Mouse (Mus musculus) erythroblast, embryonic 14.5 days (primary cell): Measurements from ENCODE around the gene Asb10. TPM values are rescaled to one million over a fixed set of nuclear protein-coding genes. Genes with fewer than 3 reads are reported as not detected.

ENCODE experiments used
- H3K27me3 ChIP-seq: 2 replicates; pipeline ENCODE4 v1.6.1; 2012; ENCODE audit warnings: inconsistent platforms; ENCODE audit not compliant: control insufficient read depth
- H3K36me3 ChIP-seq: 2 replicates; pipeline ENCODE4 v1.6.1; 2012; ENCODE audit warnings: mild to moderate bottlenecking, inconsistent platforms; ENCODE audit not compliant: control insufficient read depth
- H3K4me1 ChIP-seq: 2 replicates; pipeline ENCODE4 v1.6.1; 2012; ENCODE audit warnings: inconsistent platforms; ENCODE audit not compliant: control insufficient read depth
- H3K4me3 ChIP-seq: replicated peaks from 2 replicates; pipeline ENCODE3; 2012; ENCODE audit warnings: moderate library complexity, mild to moderate bottlenecking, inconsistent platforms
- H3K9me3 ChIP-seq: 2 replicates; pipeline ENCODE4 v1.6.1; 2012; ENCODE audit warnings: low read length, inconsistent platforms, mixed read lengths; ENCODE audit not compliant: control insufficient read depth
- GATA1 ChIP-seq: IDR thresholded peaks from 2 replicates; pipeline ENCODE4 v1.6.1; 2012; ENCODE audit warnings: low read length, inconsistent platforms, mixed read lengths
- TAL1 ChIP-seq: IDR thresholded peaks from 3 replicates; pipeline ENCODE4 v1.6.1; 2012; ENCODE audit warnings: low read length, inconsistent platforms, mixed read lengths
- polyA plus RNA-seq: library from polyadenylated mRNA; stranded (reverse); fragments of >175 nt; gene quantifications from 2 replicates; pipeline ENCODE4 v1.2.3, GENCODE M21; 2012

The Asb10 gene
- polyA plus RNA-seq, 1 experiment, result not detected

DNA sequence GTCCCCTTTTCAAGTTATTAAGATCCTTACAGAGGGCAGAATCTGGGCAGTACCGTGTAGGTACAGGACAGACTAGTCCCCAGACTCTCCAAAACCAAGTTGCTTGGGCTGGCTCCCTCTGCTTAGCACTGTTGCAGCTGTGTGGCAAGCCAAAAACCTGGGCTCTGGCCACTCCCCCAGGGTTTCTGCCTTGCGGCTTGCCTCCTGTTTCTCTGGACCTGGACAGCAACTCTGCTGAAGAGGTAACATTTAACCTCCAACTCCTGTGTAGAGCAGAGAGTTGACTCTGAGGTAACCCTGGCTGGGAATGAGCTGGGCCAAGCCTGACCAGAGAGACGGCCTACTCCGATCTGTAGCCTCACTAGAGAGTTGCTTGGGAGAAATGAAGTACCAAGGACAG, 38.0 kb downstream of the Asb10 start:
- H3K27me3 ChIP-seq, result peaks cover 18% of the 10 kb centered on the region
- H3K36me3 ChIP-seq, result peaks cover 45% of the 10 kb centered on the region
- no peaks in the 10 kb centered on the region; the same call in 1 of the 2 replicates for H3K4me1 ChIP-seq
- H3K9me3 ChIP-seq, result no peaks in the 10 kb centered on the region
- no peak overlapping the region for H3K4me3 ChIP-seq
- TF ChIP-seq TAL1 (no peak), GATA1 (no peak)

DNA sequence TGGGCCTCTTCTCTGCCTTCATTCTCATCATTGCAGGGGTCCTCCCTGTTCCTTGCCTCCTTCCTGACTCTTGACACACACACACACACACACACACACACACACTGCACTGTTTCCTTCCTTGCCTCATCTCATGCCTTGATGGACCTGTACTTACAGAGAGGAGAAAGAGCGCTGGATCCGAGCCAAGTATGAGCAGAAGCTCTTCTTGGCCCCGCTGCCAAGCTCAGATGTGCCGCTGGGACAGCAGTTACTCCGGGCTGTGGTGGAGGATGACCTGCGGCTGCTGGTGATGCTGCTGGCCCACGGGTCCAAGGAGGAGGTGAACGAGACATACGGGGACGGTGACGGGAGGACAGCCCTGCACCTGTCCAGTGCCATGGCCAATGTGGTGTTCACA, 39.9 kb downstream of the Asb10 start:
- Histone ChIP-seq H3K27me3 (peaks cover 18% of the 10 kb centered on the region), H3K36me3 (peaks cover 64% of the 10 kb centered on the region), H3K9me3 (no peaks in the 10 kb centered on the region), H3K4me3 (no peak overlapping the region), H3K4me1 (no peaks in the 10 kb centered on the region; the same call in 1 of the 2 replicates)
- TF ChIP-seq GATA1 (no peak), TAL1 (no peak)

DNA sequence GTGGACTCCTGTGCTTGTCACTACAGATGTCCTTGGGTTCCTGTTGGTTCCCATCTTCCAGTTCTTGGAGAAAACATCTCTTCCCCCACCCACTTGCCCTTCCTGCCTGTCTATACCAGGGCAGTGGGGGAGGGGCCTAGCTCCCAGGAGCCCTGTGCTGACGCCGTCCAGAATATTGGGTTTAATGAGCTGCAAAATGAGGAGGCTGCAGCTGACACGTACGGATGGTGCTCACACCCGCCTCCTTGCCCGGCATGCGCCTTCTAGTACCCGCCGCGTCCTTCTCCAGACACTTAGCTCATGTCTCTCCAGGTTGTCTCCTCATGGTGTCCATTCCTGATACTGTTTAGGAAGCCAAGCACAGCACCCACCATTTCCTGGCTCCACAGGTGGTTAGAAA, 41.7 kb downstream of the Asb10 start:
- Histone ChIP-seq H3K4me3 (no peak overlapping the region), H3K36me3 (peaks cover 81% of the 10 kb centered on the region), H3K27me3 (peaks cover 3% of the 10 kb centered on the region), H3K4me1 (no peaks in the 10 kb centered on the region), H3K9me3 (no peaks in the 10 kb centered on the region)
- TF ChIP-seq TAL1 (no peak), GATA1 (no peak)

DNA sequence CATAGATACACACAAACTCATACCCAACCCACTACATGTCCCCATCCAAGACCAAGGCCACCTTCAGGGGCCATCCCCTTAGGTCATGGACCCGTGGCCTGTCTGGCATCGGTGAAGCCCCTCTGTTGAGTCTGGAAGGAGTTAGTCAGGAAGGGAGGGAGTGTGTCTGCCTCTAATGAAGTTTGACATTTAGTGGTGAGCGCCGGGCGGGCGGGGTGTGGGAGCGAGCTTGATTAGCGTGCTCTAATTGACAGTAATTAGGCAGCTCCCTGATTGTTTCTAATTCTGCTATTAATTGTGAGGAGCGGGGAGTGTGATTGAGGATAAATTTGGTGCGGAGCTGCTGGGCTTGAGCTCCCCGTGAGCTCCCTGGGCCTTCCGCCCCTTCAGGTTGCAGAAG, 43.3 kb downstream of the Asb10 start:
- no peak overlapping the region for H3K4me3 ChIP-seq
- no peaks in the 10 kb centered on the region for H3K27me3 ChIP-seq
- no peaks in the 10 kb centered on the region for H3K9me3 ChIP-seq
- H3K36me3 ChIP-seq, result peaks cover 96% of the 10 kb centered on the region
- H3K4me1 ChIP-seq, result no peaks in the 10 kb centered on the region
- TF ChIP-seq TAL1, result no peak
- TF ChIP-seq GATA1, result no peak

DNA sequence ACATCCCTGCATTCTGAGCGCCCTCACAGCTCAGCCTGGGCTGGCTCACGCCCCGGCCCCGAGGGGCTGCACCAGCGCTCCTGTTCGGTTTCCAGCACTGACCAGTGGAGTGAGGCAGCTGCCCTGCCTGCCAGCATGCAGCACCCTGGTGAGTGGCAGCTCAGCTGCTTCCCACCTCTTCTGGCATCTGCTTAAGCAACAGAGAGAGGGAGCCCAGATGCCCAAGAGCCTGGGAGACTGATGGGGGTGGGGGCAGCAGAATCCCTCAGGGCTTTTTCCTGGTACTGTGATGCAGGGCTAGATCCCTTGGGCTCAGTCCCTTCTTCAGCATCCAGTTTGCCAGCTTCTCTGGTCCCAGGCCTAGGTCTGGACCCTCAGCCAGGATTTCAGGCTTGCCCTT, 44.0 kb downstream of the Asb10 start:
- Histone ChIP-seq H3K36me3 (peaks cover 99% of the 10 kb centered on the region), H3K27me3 (no peaks in the 10 kb centered on the region), H3K4me3 (no peak overlapping the region), H3K4me1 (no peaks in the 10 kb centered on the region), H3K9me3 (no peaks in the 10 kb centered on the region)
- no peak for TF ChIP-seq GATA1
- TF ChIP-seq TAL1, result no peak

DNA sequence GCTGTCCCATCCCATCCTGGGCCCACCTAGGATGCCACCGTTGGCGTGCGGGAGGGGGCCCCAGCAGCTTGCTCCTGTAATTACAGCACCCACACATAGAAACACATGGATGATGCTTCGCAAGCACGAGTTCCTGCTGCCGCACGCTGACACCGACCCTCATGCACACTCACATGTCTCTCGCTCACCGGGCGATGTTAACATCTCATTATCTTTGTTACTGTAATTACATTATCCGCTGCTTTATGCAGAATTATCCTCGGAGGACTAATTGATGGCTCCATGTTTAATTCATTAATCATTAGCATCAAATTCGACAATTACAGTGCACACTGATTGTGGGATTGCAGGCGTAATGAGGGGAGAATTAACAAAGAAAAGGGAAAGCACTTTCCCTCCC, 45.8 kb downstream of the Asb10 start:
- Histone ChIP-seq H3K4me1 (no peaks in the 10 kb centered on the region), H3K36me3 (peaks cover 98% of the 10 kb centered on the region), H3K4me3 (no peak overlapping the region), H3K27me3 (no peaks in the 10 kb centered on the region), H3K9me3 (no peaks in the 10 kb centered on the region)
- no peak for TF ChIP-seq TAL1
- no peak for TF ChIP-seq GATA1

DNA sequence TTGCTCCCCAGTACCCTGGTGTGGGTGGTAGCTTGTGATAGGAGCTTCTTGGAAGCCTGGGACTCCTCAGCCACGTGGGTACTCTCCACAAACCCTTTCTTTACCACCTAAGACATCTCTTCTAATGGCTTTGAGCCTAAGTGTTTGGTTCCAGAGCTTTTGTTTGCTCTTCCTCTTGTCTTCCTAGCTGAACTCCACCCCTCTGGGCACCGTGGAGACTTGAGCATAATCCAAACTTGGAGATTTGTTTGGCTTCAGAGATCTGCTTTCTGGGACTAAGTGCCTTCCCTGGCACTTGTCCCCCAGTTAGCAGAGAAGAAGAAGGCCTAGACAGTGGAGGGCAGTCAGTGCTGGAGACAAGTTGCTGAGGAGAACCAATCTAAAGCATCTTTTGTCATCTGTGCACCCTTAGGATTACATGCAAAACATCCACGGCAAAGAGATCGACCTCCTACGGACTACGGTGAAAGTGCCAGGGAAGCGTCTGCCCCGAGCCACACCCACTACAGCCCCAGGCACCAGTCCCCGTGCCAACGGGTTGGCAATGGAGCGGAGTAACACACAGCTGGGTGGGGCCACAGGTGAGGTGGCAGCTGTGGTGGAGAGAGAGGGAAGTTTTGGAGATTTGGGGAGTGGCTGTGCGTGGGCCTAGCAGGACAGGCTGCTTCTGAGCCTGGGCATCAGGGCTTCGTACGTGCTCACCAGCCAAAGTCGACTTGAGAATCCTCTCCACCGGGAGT, 48.1 kb downstream of the Asb10 start:
- Histone ChIP-seq H3K27me3 (no peaks in the 10 kb centered on the region), H3K9me3 (no peaks in the 10 kb centered on the region), H3K4me3 (no peak overlapping the region), H3K4me1 (no peaks in the 10 kb centered on the region), H3K36me3 (peaks cover 97% of the 10 kb centered on the region)
- TF ChIP-seq GATA1 (no peak), TAL1 (no peak)

DNA sequence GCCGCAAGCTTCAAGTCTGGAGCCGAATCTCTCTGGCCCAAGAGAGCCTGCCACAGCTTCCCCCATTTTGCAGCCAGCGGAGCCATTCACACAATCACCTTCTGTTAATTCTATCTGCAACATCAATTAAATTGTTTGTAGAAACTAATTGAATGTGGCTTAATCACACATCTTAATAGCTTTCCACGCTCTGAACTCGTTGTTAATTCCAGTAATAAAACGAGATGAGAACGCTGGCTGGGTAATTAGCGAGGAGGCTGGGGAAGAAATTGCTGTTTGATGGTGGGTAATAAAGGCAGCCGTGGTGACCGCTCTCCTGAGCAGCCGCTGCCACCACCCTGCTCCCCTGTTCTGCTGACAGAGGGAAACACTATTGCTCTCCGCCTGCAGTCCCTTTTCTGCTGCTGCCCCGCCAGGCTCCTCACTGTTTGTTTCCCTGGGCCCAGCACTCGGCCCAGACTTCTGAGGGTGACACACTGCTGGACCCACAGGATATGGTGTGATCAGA, 50.3 kb downstream of the Asb10 start:
- Histone ChIP-seq H3K4me3 (no peak overlapping the region), H3K9me3 (no peaks in the 10 kb centered on the region), H3K4me1 (no peaks in the 10 kb centered on the region), H3K36me3 (peaks cover 97% of the 10 kb centered on the region), H3K27me3 (no peaks in the 10 kb centered on the region)
- TF ChIP-seq GATA1 (no peak), TAL1 (no peak)

DNA sequence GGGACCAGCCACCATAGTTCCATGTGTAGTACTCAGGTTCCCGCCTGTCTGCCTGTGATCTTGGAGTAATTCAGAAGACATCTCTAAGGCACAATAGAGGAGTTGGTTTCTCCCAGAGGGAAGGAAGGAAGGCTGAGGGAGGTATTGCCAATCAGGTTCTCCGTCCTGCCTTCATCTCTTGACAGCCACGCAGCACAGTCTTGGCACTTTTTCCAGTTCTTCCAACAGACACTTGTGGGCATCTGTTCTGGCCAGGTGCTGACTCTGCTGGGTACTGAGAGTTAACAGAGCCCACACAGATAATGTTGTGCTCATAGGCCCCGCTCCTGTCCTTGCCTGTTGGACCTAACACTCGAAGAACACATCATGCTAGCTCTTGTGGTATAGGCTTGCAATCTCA, 54.0 kb downstream of the Asb10 start:
- Histone ChIP-seq H3K27me3 (no peaks in the 10 kb centered on the region), H3K36me3 (peaks cover 95% of the 10 kb centered on the region), H3K9me3 (no peaks in the 10 kb centered on the region), H3K4me3 (no peak overlapping the region), H3K4me1 (peaks cover 4% of the 10 kb centered on the region; the same call in 1 of the 2 replicates)
- no peak for TF ChIP-seq GATA1
- no peak for TF ChIP-seq TAL1

DNA sequence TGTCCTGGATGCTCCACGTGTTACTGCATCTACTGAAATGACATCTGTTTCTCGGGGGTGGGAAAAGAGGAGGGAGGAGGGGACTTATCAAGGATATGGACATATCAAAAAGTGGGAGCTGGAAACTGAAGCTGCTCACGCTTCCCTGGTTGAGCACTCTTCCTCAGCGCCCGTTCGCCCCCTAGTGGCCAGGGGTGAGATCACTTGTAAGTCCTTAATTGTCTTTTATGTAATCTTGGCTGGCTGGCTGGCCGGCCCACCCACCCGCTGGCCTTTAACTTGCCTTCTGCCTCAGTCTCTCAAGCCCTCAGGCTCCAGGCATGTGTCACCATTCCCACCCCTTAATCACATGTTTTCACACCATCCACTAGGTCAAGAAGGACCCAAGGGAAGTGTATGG, 54.7 kb downstream of the Asb10 start:
- TF ChIP-seq GATA1 (no peak), TAL1 (no peak)
- Histone ChIP-seq H3K36me3 (peaks cover 95% of the 10 kb centered on the region), H3K4me1 (peaks cover 4% of the 10 kb centered on the region; the same call in 1 of the 2 replicates), H3K4me3 (no peak overlapping the region), H3K27me3 (no peaks in the 10 kb centered on the region), H3K9me3 (no peaks in the 10 kb centered on the region)
